Mouse (Mus musculus) natural killer cell, adult 2 months (primary cell): ENCODE measurements at regions not wholly inside any gene's neighbourhood (a gene's known extent, or its start where the extent isn't known, plus 50 kb on each side); places are given as distances from the start of the nearest gene placed in this dataset.

Source experiments
- DNase-seq, 2 experiments: peaks; one replicate each; pipeline ENCODE4 v3.0.0; 2022; ENCODE audit warnings: low spot score in 2 of 2

- no peak for DNase-seq
Measured at GRCm38 (mm10) chr9:112014796-112015195, 220.9 kb downstream of the Arpp21 start.

- DNase-seq: no peak
Measured at GRCm38 (mm10) chr9:111994401-111994800, 241.3 kb downstream of the Arpp21 start.

- no peak for DNase-seq
Measured at GRCm38 (mm10) chr9:111993844-111994243, 241.9 kb downstream of the Arpp21 start.

GRCm38 (mm10) chr9:111990060-111990459 lies 245.7 kb downstream of the Arpp21 start:
- DNase-seq: no peak

GRCm38 (mm10) chr9:111963405-111964037 lies 272.2 kb downstream of the Arpp21 start:
- DNase-seq: no peak

DNA sequence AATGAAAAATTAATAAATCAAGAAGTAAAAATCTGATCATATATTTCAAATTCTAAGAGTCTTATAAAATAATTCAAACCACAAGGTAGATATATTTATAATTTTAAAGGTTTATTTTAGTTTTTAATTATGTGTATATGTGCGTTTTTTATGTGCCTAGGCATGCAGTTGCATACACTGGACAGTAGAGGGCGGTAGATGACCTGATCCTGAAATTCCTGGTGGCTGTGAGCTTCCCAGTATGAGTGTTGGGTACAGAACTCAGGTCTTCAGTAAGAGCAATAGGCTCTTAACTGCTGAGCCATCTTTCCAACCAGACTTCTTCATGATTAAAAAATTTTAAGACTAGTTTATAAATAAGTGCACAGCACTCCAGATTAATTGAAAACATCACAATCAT lies 267.7 kb upstream of the Stac start:
- DNase-seq: no peak

- no peak for DNase-seq
Measured at GRCm38 (mm10) chr9:111939271-111940067, 249.3 kb upstream of the Stac start.

GRCm38 (mm10) chr9:111932455-111932854 lies 242.3 kb upstream of the Stac start:
- DNase-seq: no peak

GRCm38 (mm10) chr9:111918275-111918940 lies 228.3 kb upstream of the Stac start:
- peak in 1 of 2 experiments; percentile 3 for DNase-seq

- no peak for DNase-seq
Measured at GRCm38 (mm10) chr9:111916684-111917535, 226.8 kb upstream of the Stac start.

DNA sequence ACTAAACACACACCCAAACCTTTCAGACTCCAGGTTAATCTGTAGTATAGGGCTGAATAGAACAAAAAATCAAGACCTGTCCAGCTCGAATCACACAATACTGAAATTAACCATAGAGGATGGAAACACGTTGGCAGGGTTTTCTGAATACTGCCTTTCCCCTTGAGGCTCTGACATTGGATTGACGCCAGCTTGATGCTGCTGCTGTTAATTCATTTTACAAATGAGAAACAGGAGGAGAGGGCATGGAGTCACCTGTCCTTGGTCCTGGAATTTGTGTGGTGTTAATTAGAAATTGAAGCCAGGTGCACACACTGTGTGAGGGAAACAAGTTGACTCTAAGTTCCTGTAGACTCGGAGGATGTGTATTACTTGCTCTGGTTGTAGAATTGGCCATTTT lies 218.7 kb upstream of the Stac start:
- DNase-seq: no peak

DNA sequence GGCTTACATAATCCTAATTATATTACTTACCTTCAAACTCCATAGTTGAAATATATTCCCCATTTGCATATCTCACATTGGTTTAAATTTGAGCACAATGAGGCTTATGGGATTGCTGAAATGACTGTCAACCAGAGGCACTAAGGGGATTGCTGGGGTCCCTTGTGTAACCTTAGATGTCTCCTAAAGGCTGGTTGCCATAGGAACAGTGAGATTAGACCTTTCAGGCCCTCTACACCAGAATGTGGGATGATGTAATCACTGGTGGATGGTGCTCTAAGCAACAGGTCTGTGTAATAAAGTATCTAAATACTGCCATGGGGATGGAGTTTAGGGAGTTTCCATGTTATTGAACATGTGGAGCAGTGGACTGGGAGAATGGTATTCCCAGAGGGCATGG lies 210.0 kb upstream of the Stac start:
- no peak for DNase-seq

GRCm38 (mm10) chr9:111897626-111898025 lies 207.5 kb upstream of the Stac start:
- no peak for DNase-seq

- DNase-seq: no peak
Measured at GRCm38 (mm10) chr9:111879710-111880109, 189.6 kb upstream of the Stac start.

GRCm38 (mm10) chr9:111876846-111877245 lies 186.7 kb upstream of the Stac start:
- DNase-seq: no peak

- DNase-seq: no peak
Measured at GRCm38 (mm10) chr9:111870466-111870865, 180.3 kb upstream of the Stac start.

- DNase-seq: no peak
Measured at GRCm38 (mm10) chr9:111869801-111870382, 179.7 kb upstream of the Stac start.

DNA sequence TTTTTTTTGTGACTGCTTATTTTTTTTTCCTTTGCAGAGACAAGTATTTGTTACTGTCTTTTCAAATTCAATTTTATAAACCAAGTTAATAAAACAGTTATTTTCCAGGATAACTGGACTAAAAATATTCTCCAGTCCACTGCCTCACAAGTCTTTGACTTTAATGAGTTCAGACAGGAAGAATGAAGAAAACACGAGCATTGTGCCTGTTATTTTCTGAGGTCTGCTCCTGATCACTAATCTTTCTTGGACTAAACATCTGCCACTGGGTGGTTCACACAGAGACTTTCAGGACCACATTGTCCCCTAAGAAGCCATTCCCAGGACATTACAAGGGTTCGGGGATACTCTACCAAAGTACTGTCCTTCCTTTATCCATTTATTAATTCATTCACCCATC lies 167.9 kb upstream of the Stac start:
- DNase-seq: no peak

GRCm38 (mm10) chr9:111854976-111855375 lies 164.8 kb upstream of the Stac start:
- DNase-seq: no peak

DNA sequence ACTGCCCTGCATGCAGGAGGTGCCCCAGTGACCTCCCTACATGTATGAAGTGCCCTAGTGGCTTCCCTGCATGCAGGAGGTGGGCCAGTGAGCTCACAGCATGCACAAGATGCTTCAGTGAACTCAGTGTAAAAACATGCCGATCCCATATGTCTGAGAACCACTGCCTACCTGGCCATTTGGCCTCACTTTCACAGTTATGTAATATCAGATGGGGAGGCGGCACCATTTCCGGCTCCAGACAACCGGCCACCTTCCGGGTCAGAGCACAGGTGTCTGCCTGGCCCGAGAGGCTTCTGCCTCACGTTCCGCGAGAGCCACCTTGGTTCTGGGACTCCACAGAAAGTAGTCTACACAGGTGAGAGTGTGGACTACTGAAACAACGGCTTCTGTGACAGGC lies 156.2 kb upstream of the Stac start:
- DNase-seq: no peak

DNA sequence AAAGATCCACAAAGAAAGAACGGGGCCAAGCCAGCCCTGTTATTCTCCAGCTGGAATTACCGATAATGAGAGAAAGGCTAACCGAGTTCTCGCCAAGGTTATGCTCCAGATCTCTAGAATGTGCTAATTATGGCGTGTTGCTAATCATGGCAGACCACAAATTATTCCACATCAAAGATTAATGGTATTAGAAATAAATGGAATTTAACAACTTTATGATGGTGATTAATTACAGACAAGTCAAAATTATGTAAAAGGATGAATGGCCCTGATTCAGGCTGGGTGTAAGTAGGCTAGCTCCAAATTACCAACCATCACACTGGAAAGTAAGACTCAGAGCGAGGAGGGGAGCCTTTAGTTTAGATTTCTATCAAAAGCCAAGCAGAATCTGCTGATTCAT lies 151.0 kb upstream of the Stac start:
- no peak for DNase-seq
